Mouse (Mus musculus): Measurements from ENCODE around the gene 4933425L06Rik.
A peak's percentile ranks its signal among the peaks of the same experiment; 100 is the strongest.

The 4933425L06Rik gene

DNA sequence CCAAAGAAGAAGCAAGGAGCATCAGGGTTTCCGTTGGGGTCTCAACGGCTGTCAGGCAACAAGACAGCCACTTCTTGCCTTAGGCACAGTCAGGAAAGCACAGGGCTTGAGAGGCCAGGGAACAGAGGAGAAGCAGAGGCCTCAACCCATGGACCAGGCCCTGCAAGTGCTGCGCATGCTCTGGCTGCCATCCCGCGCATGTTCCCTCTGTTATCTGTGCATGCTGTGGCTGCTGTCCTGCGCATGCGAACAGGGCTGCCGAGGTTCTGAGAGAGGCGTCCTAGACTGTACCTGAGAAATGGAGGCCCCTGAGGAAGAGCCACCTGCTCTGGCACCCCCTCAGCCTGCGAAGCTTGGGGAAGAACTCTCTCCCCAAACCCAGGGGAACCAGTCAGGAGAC is at the start of gene 4933425L06Rik:
4933425L06Rik (plus strand) TSS at position 261 of the 400 bp plus-strand sequence.
- DNase-seq (ENCODE audit: low read depth) = no peak

DNA sequence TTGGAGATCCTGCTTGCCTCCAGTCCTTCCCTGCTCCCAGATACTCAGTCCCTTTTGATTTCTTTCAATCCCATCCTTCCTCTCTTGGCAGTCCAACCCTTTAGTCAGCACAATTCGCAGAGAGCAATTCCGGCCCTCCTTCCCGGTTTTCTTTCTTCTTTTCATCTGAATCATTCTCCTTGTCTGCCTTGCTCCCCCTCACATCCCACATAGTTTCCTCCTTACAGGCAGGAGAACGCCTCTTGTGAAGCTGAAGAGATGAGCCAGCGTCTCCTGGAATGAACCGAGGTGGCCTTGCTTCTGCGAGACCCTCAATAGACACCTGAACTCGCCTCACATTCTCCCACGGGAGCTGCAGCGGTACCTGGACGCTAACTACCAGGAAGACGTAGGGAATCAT is 44.1 kb upstream of the 4933425L06Rik start:
- no peak for DNase-seq (ENCODE audit: low read depth)

DNA sequence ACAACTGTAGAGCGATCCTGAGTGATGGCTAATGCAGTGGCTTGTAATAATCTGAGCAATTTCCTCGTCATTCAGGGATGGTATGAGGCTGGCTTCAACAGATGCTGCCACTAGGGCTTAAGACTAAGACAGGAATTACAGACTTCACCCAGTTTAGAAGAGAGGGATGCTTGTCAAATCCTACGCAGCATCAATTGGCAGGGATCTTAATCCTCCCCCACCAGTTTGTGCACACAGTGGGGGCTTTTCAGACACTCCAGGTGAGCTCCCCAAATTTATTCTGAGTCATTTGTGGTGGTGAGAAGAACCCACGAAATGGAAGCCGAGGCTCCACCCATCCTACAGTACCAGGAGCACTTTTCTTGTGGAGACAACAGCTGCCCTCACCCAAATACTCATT is 43.6 kb upstream of the 4933425L06Rik start:
- no peak for DNase-seq (ENCODE audit: low read depth)

DNA sequence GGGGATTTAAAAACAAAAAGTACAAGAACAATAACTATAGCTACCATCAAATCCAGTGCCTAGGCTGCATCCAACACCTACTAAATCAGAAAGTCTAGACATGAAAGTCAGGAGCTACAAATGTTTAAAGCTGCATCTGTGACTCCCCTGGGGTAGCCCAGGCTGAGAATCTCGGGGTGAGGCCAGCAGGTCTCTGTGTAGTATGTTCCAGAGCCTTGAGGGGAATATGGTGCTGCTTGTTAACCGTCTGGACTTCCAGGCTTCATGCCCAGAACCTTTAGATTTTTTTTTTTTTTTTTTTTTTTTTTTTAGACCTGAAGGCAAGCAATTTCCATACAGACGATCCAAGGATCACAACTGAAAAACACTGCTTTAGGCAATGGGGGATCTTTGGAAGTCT is 38.0 kb upstream of the 4933425L06Rik start:
- no peak for DNase-seq (ENCODE audit: low read depth)

DNA sequence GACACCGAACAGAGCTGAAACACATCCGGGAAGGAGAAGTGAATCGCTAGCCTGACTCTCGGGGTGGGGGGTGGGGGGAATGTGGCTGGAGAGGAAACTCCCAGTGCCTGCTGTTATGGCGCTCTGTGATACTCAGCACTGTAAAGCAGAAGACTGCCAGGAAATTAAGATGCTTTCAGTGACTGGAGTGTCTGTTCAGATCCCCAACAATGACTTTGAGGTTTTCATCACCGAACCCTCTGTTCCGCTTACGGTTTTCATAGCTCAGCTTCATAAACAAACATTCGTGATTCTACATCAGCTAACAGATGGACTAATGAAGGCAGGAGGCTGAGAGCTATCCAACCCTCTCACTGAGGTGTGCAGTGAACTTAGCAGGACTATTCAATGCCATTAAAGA is 34.5 kb upstream of the 4933425L06Rik start:
- peak; percentile 31 for DNase-seq (ENCODE audit: low read depth)

DNA sequence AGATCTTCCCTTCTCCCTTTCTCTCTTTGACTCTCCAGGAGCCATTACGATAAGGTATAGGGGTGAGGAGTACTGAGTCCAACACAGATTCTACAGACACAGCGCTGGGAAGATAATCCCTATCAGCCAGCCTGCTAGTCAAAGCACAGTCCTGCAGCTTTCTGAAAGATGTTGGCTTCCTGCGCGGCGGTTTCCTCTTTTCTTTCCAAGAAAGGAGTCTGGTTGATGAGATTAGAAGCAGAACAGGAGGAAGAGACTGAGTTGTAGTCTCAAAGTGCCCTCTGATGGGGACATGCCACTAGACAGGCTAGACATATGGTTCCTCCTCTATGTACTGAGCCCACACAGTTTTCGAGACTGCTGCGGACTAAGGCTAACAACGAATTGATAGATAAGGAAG is 33.3 kb upstream of the 4933425L06Rik start:
- DNase-seq (ENCODE audit: low read depth) = no peak

DNA sequence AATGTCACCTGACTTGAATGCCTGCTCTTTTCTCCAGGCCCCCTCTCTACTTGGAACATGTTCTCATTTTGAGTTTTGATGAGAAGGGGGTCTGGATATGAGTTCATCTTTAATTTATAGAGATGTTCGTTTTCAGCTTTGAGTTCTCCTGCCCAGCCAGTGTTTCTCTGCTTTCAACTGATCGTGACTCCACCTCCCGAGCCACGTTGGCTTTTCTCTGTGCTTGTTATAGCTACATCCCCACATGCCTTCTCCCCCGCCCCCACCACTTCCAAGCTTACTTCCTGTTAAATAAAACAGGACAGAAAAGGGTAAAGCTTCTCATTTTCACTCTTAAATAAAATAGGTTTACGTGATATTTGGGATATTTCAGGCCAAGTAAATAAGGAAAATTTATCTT is 30.5 kb upstream of the 4933425L06Rik start:
- no peak for DNase-seq (ENCODE audit: low read depth)

DNA sequence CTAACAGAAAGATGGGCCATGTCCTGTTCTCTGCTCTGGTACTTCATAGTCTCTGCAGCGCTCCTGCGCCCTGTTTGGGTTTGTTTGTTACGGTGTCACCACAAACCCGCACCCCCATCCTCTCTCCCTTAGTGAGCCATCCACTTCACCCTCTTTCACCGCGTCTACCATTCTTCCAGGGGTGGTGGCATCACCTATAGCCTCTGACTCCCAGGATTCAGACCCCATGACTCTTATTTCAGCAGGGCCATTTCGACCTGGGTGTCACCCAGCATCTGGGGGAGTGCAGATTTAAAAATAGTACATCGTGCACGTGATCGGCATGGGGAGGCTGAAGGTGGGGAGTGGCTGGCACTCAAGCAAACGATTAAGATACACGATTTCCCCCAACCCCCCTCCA is 28.3 kb upstream of the 4933425L06Rik start:
- no peak for DNase-seq (ENCODE audit: low read depth)

DNA sequence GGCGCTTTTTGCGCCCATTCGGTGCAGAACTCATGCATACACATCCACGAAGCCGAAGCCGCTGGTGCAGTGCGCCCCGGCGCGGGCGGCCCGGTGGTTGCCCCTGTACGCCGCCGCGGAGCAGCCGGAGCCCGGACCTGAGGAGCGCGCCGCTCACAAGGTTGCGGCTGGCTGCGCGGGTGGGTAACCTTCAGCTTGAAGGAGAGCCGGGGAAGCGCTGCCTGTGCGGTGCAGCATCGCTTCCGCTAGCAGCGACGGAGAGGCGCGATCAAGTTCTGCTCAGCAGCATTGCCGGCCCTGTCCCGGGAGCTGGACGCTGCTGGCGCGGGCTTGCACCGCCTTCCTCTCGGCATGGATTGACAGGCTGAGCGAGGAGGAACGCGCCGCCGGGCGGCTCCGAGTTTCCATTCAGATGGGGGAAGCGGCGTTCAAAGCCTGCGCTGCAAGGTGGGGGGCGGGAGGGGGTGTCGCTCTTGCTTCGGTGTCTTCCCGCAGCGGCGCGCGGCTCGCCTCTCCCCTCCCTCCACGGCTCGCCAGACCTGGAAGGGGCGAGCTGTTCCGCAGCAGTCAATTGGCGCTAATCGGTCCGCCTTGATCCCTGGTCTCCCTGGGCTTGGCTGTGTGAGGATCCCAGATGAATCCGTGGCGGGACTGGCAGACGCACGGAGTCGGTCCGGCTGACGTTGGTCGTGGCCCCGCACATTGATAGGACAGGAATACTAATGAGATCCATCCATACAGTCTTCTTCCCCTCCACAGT is 27.6 kb upstream of the 4933425L06Rik start, which contains the start of gene Rgs7bp:
Rgs7bp (minus strand) TSS at position 750 of the 760 bp plus-strand sequence.
- peak; percentile 57 for DNase-seq (ENCODE audit: low read depth)

DNA sequence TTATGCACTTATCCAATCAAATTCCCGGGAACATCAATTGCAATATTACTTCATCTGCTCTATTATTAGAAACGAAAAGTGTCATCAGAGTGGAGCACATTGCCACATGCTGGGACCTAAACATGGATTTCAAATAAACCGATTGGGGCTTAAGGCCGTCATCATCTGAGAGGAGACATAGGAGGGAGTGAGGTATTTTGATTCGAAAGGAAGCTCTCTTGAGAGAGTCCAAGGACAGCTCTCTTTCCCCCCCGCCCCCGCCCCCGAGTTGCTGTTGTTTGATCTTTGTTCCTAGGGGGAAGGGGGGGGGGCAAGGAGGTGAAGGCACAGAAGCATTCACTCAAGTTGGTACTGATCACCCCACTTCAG is 27.0 kb upstream of the 4933425L06Rik start:
- peak; percentile 19 for DNase-seq (ENCODE audit: low read depth)

DNA sequence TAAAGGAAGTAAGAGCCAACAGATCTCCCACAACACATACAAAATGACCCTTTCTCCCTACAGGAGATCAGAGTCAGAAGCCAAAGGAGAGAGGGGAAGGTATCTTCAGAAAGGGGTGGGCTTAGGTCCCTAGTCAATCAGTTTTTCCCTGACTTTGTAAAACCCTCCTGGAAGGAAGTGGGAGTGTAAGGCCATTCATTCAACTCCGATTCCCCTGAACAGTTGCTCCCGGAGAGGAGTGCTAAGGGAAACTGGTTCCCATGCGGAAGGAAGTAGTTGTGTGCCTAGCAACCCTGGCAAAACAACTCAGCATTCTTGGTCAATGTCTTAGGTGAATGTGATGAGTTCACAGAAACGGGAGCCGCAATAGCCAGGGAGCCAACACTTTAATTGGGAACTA is 26.5 kb upstream of the 4933425L06Rik start:
- DNase-seq (ENCODE audit: low read depth) = no peak

DNA sequence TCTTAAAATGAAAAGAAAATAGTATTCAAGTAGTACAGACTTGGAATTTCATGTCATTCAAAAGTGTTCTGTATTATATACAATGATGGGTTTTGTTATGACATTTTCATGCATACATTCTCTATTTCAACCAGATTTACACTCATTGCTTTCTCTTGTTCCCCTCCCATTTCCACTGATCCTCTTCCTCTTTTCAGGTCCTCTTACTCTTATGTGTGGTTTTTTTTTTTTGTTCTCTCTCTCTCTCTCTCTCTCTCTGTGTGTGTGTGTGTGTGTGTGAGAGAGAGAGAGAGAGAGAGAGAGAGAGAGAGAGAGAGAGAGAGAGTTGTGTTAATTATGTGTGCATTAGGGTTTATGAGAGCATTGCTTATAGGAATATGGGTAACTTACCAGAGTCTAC is 15.8 kb upstream of the 4933425L06Rik start:
- DNase-seq (ENCODE audit: low read depth) = no peak

DNA sequence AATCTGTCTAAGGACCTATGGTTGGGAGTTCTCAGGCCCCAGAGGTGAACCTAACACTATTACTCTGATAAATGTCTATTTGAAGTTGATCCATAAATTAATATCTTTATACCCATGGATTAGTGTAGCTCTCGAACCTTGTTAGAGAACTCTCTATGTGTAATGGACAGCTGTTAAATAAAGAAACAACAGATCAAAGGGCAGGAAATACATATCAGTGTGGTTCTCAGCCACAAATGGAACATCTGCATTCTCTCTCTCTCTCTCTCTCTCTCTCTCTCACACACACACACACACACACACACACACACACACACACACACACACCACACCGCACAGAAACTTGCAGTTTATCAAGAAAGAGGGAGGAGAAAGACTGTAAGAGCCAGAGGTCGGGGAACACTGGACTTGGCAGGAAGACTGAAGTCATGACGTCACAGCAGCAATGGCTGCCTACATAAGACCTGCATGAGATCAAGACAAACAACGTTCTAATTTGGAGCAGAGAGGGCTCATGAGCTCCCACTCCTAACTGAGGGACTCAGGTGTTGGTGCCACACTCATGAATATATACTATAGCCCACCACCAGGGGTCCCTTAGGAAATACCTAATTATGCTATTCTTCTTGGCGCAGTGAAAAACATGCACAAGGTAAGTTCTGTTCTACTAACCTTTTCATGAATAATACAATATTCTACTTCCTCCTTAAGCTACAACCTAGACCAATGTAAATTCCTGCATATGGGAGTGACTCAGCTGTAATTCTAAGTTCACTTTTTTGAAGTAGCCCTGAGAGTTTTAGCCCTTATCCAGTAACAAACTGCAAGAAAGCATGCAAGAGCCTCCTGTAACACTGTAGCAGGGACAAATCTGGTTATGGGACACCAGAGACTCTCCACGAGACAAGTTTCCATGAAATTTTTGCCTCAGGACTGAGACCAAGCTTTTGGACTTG is 14.8 kb upstream of the 4933425L06Rik start:
- peak; percentile 65 for DNase-seq (ENCODE audit: low read depth)

DNA sequence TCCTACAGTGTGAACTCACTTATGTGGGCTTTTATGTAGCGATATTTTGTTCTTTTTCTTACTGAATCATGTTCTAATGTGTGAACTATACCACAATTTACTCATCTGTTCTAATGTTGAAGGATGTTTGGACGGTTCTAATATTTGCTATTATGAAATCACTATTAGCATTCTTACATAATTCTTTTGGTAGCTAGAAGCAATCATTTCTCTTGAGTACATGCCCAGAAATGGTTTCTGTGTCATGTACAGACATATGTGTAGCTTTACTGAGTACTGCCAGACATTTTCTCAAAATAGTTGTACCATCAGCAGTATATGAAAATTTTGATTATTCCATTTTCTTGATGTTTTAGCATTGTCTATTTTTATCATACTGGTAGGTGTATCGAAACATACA is 7.4 kb downstream of the 4933425L06Rik start:
- no peak for DNase-seq (ENCODE audit: low read depth)

DNA sequence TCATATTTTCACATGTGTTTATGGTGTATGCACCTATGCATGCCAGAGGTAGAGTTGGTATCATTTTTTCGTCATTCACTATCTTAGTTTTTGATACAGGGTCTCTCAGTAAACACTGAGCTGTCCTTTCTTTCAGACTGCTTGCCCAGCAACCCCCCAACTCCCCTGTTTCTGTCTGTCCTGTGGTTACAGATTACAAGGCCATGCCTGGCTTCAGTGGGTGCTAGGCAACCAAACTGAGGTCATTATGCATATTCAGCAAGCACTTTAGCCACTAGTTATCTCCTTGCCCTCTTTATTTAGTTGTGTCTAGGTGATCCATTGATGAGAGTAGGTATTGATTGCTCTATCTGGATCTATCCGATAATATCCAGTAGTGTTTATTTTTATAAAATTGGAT is 14.4 kb downstream of the 4933425L06Rik start:
- DNase-seq (ENCODE audit: low read depth) = no peak

DNA sequence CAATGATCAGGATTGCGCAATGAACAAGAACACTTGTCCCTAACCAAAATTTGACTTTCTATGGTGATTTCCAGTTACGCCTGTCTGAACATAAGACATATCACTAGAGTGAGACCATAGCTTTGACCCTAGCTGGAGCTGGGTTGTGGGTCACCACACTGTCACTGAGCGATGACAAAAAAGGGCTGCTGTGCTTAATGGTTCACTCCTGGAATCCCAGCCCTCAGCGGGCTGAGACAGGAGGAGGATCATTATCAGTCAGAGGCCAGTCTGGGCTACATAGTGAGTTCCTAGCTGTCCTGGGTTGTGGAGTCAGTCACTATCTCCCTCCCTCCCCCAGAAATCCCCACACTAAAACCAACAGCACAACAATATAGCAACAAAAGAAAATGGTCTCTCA is 18.8 kb downstream of the 4933425L06Rik start:
- DNase-seq (ENCODE audit: low read depth) = no peak

DNA sequence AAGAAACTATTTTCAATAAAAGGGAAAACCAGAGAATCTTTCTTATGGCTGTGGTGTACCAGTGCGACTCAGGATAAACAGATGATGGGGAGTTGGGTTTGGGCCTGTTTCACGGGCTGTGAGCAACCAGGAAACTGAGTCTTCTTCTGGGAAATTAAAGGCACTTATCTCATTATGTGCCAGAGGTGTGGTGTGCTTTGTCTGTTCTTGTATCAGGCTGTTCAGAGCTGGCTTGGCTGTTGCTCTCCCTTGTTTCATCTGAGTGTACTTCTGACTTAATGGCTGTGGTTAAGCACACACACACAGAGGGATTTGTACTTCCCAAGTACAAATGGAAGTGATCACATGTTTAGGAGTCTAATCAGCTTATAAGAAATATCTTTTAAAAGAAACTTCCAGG is 22.5 kb downstream of the 4933425L06Rik start:
- no peak for DNase-seq (ENCODE audit: low read depth)

DNA sequence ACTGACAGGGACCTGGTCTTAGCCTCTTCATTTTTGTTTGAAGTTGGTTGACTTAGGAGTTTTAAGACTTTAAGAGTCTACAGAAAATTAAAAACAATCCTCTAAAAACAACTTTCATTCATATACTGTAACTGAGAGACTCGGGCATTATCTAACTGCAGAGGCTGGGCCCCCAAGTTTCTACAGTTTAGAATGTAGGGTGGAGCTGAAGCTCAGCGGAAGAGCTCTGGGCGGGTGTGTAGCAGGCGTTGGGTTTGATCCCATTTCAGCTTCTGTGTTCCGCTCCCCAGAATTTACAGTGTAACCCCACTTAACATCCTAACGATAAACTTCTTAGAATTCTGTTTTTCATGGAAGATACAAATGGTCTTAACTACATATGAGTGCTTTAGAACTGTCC is 29.7 kb downstream of the 4933425L06Rik start:
- no peak for DNase-seq (ENCODE audit: low read depth)

DNA sequence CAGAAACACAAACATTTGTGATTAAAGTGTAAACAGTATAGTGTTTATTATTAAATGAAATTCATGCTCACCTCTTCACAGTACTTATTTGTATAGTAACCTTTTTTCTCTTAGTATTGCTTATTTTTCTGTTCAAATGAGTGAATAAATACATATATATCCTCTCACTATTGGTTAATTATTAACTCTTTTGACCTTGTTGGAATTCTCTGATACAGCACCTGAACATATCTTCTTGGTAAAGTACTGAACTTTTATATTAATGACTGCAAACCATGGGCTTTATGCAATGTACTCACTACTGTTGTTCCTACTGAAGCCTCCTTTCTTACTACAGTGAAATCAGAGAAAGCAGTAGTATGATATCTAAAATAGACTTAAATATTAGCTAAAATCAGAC is 39.7 kb downstream of the 4933425L06Rik start:
- DNase-seq (ENCODE audit: low read depth) = no peak

DNA sequence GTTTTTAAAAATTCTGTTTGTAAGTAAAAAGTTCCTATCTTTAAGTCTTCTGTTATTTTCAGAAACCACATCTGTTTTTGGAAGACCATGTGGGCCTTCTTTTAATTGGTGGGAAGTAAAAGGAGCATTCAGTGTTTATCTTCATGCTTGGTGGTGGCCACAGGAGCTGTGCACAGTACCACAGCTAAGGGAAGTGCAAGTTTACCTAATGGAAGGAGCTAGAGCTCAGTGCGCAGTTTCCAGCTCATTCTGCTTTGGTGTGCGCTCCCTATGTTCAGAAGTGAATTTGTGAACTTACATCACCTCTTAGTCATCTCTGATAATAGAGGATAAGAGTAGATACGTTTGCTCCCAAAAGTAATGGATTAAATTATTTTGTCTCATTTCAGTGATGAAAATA is 40.2 kb downstream of the 4933425L06Rik start:
- DNase-seq (ENCODE audit: low read depth) = no peak

DNA sequence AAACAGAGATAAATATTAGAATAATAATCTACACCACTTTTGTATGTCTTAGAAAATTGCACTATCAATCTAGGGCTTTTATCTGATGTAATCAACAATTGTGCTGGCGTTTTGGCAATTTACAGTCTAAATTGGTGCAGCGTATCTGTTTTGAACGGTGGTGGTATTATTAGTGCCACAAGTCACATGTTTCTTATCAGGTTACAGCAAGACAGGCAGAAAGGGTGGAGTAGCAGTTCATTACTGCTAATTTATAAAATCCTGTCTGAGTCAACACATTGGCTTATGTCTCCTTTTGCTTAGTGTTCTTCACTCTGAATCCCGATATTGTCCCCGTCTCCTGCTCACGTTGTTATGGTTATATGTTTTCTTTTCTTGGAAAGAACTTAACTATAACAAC is 48.2 kb downstream of the 4933425L06Rik start:
- DNase-seq (ENCODE audit: low read depth) = no peak

DNA sequence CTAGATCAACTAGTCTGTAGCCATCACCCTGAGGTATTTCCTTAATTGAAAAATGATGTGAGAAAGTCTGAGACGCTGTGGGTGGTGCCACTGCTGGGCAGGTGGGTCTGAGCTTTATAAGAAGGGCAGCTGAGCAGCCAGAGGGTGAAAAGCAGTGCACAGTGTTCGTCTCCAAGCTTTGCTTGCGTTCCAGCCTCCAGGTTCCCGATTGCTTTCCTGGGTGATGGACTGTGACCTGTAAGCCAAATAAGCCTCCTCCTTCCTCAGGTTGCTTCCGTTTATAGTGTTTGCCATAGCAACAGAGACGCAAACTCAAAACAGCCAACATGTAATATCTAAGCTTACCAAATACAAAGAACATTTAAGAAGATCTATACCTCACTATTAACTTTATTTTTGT is 50.4 kb downstream of the 4933425L06Rik start:
- DNase-seq (ENCODE audit: low read depth) = no peak

DNA sequence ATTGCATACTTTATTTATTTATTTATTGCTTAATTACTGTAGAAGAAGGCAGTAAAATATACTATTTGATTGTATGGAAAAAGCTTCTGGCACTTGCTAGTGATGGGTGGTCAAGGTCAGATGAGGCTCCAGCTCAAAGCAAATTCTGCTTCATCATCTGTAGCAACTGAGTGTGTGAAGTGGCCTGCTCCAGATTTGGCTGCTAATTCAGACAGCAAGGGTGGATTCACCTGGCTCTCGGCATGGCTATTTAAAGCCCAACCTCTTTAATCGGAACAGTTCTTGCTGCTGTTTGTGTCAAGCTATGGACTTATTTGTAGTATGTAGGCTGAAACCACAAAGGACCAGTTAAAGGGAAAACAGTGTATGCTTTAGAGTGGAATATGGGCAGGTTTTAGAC is 50.9 kb downstream of the 4933425L06Rik start:
- no peak for DNase-seq (ENCODE audit: low read depth)

Data from naive thymus-derived CD4-positive, alpha-beta T cell, adult 2 months (primary cell).